Mouse (Mus musculus) adrenal gland, adult 18-20 months (tissue): ENCODE data around the gene Tbc1d2b. TPM values are rescaled to one million over a fixed set of nuclear protein-coding genes. Genes with fewer than 3 reads are reported as not detected.

Experiments
- DNase-seq, 2 experiments: peaks; one replicate each; pipeline ENCODE4 v3.0.0; 2021 to 2022; ENCODE audit warnings: low spot score in 2 of 2
- total RNA-seq, 2 experiments: library from RNA; stranded (reverse); gene quantifications; 1 replicate in 1 of 2; 2 replicates in 1 of 2; pipeline ENCODE4 v1.2.3; 2021

The Tbc1d2b gene
- total RNA-seq, 2 experiments from 2014 or later = 21.8 to 23.2 TPM

DNA sequence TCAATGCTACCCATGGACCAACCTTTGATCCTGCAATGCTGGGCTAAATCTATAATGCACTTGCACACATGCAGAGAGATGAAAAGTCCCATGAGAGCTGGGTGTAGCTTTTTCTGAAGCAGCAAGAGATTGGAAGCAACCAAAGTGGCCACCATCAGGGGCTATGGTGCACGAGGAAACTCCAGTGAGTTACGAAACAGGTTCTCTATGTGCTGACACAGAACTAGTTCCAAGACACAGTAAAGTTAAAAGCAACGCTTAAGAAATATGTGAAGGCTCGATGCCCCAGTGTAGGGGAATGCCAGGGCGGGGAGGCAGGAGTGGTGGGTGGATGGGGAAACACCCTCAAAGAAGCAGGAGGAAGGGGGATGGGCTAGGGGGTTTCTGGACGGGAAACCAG is 61.9 kb downstream of the Tbc1d2b start:
- DNase-seq = no peak

DNA sequence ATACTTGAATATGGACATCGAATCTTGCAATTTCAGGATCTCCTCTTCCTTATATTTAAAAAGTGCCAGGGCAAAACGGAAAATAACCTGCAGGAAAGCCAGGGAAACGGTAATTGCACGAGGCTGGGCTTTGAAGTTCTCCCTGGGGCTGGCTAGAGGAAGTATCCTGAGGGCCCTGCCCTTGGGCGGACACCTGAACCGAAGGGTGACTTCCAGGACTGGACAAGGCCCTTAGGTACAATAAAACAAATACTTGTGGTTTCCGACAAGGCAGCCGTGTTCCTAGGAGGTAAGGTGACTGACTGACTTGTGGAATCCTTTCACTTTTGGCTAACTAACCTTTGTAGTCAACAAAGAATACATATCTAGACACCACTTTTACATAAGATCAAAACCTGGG is 62.8 kb downstream of the Tbc1d2b start:
- DNase-seq = no peak

DNA sequence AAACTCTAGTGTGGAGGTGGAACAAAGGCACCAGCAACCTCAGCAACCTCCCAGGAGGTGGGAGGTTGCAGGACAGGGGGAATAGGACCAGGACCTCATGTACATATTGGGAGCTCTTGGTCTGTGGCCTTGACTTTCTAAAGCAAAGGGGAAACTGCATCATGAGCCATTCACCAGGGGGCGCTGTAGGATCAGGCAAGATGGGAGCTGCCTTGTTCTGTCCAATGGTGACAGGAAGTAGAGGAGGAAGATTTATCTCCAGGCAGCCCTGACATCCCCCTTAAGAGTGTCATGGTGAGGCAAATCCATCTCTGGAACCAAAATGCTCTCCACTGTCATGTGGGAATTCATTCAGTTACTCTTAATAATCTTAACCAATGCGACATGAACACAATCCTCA is 64.1 kb downstream of the Tbc1d2b start:
- DNase-seq = peak; percentile 88 to 91

GRCm38 (mm10) chr9:90204396-90204915 is 66.1 kb downstream of the Tbc1d2b start:
- peak in 1 of 2 experiments; percentile 32 for DNase-seq

- no peak for DNase-seq
Measured at GRCm38 (mm10) chr9:90203233-90203632, 67.4 kb downstream of the Tbc1d2b start.

- DNase-seq = no peak
Measured at GRCm38 (mm10) chr9:90201541-90201940, 69.1 kb downstream of the Tbc1d2b start.

GRCm38 (mm10) chr9:90201096-90201495 is 69.5 kb downstream of the Tbc1d2b start:
- no peak for DNase-seq

DNA sequence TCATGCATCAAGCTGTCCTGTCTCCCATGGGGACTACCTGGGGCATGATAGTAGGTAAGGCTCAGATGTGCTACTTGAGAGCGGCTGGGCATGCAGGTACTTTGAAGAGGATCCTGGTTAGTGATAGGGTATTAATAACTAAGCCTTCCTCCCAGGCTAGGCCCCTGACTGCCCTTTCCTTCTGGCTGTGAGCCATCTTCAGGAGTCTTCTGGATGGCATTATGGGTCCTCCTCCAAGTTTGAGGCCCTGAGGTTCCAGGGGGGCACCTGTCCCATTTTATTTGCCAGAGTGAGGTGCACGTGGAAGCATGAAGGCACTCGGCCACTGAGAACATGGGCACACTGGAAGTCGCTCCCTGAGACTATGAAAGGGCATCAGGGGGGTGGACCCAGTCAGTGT is 70.1 kb downstream of the Tbc1d2b start:
- no peak for DNase-seq

- no peak for DNase-seq
Measured at GRCm38 (mm10) chr9:90199611-90200010, 71.0 kb downstream of the Tbc1d2b start.

DNA sequence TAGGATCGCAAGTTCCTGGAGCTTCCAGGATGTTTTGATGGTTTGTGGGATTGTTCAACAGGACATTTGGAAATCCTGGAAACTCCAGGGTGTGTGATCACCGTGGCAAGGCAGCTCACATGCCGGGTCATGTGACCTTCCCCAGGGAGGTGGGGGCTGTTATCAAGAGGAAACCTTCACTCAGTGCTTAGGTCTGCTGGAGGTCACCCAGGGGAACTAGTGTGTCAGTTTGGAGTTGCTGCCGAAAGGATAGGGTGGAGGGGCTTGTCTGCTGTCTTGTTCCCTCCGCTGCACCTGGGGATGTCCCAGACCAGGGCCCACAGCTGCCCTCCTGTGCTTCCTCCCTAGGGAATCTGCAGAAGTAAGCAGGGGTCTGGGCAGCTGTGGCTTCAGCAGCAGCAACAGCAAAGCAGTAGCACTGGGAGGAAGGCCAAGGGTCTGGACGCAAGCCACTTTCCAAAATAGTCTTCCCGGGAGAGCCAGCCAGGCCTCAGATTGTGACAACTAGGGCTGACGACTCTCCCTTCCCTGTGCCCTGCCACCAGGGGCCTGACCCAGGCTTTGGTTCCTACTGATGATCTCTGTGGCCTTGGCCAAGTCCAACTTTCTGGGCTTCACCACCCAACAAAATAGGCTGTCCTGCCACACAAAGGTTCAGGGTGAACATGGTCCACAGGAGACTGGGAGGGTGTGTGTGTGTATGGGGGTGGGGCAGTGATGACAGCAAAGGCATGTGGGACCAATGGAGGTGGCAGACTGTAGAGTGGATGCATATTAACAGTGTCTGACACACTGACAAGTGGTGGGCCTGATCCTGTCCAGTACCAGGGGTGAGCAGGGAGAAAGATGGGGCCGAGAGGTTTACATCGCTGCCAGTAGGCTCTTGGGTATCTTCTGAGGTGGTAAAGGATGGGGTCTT is 71.8 kb downstream of the Tbc1d2b start:
- peak; percentile 33 to 62 for DNase-seq

DNA sequence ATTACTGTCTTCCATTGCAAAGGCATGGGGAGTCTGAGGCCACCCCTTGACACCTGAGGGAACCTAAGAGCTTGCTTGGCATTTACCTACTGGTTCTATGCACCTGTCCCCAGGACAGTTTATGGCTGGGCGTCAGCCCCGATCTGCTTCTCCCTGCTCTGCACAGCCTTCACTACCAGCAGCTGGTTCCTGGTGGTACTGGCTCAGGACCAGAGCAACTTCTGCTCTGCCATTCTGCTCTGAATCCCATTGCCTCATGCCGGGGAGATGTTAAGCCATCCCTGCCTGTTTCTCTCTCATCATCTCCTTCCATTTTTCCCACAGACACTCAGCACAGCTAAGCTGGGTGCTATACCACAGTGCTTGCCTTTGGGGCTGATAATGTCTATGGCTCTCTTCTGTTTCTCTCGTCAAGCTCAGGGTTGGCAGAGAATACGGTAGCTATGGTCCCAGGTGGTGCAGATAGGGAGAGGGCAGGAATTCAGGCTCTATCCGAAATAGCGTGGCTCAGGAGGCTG is 72.7 kb downstream of the Tbc1d2b start:
- DNase-seq = no peak

DNA sequence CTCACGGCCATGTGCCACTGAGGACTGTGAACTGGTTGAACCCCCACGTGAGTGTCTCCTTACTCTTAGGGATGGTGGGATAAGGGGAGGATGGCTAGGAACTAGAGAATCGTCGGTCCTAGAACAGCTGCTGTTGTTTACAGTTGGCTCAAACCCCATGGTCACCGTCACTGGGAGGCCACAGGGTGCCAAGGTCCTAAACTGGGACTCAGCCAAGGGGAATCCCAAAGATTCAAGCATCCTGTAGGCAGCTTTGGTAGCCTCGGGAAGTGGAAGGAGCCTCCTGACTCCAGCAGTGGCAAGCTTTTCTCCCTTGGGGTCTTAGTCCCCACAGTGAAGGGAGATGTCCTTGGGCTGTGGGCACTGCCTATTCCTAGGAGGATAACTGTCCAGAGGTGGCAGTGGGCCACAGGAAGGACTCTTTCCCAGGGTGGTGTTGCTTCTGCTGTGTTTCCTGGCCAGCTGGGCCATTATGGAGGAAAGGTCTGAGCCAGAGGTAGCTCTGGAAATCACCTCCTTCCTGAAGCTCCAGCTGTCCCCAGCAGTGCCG is 73.4 kb downstream of the Tbc1d2b start:
- no peak for DNase-seq

DNA sequence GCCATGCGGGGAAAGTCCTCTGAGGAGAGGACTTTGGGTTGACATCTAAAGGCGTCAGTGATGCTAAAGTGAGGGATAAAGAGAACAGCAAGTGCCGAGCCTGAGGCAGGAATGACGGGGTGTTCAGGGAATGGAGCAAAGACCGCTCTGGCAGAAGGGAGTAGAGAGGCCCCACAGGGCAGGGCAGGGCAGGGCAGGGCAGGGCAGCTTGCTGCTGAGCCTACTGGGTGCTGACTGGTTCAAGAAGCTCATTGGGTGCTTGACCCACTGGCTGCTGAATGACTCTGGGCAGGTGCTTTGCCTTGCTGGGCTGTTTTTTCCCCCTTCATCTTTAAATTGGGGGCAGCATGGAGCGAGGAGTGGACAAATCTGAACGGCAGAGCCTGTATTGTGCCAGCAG is 74.3 kb downstream of the Tbc1d2b start:
- no peak for DNase-seq

DNA sequence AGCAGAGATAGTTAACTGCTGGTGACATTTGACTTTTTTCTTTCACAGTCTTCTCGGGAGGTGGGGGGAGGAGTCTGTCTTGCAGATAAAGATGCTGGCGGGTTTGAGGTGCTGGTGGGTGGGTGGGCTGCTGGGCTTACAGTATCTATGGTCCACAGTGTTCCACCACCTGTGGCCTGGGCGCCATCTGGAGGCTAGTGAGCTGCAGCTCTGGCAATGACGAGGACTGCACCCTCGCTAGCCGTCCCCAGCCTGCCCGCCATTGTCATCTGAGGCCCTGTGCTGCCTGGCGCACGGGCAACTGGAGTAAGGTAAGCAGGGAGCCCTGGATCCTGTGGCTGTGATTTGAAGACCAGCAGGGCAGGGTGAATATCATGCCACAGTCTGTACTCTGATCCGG is 75.6 kb downstream of the Tbc1d2b start:
- no peak for DNase-seq

DNA sequence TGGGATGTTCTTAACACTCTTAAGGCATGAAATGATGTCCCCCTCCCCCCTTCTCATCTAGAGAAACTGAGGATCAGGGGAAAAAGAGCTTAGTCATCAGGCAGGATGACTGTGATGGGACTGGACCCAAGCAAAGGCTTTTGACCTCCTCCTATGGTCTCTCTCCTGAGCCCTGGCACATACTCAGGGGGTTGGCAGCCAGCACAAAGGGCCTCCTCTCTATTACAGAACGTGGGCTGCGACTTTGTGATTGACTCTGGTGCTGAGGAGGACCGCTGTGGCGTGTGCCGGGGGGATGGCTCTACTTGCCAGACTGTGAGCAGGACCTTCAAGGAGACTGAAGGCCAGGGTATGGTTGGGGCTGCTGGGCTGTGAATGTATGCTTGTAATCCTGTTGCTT is 81.2 kb downstream of the Tbc1d2b start:
- no peak for DNase-seq

GRCm38 (mm10) chr9:90188893-90189292 is 81.7 kb downstream of the Tbc1d2b start:
- DNase-seq = no peak

GRCm38 (mm10) chr9:90185356-90185910 is 85.2 kb downstream of the Tbc1d2b start:
- DNase-seq = no peak

DNA sequence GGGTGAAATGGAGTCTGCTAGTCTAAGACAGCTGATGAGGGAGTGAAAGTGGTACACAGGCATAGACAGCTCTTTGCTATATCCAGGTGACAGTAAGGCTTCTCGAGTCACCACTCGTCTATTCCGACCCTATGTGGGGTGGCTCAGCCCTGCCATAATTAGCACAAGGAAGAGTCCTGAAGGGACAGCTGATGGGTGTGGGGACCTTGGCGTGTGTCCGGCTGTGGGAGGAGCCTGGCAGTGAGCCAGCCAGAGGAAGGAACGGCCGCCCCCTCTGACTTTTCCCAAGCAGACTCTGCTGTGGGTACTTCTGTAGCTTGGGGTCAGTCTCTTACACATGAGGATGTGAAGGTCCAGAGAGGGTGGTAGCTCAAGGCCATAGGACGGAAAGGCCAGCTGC is 86.5 kb downstream of the Tbc1d2b start:
- peak; percentile 60 to 66 for DNase-seq

DNA sequence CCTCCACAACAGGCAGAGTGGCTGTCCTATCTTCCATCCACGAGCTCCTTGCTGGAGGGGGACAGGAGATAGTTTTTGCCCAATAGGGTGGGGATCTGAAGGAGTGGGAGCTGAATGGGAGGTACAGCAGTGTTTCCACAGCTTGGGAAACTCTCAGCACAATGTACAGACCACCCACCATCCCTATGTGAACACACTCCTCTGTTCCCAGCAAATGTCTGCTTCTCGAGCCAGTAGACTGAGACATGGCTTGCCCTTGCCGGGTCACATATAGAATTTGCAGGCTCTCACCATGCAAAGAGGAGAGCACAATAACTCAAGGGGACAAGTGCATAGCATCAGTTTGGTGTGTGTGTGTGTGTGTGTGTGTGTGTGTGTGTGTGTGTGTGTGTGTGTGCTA is 87.1 kb downstream of the Tbc1d2b start:
- DNase-seq = no peak

GRCm38 (mm10) chr9:90182636-90183421 is 87.8 kb downstream of the Tbc1d2b start:
- no peak for DNase-seq
